Mouse (Mus musculus) neural tube, embryonic 13.5 days (tissue): Measurements from ENCODE around the gene Vmn2r22. TPM values are rescaled to one million over a fixed set of nuclear protein-coding genes. Genes with fewer than 3 reads are reported as not detected.
"Not testable (repeated sequence)": the region's sequence is repeated elsewhere in the genome, so short reads cannot be mapped to it uniquely, and the experiment has no call there.

Experiments used
- ATAC-seq: fragments of 200-750 bp; cut with Nextera tagmentation; 2 replicates; pipeline ENCODE4 v1.8.0; 2017; ENCODE audit warnings: low read depth, mild to moderate bottlenecking, moderate TSS enrichment, moderate library complexity
- H3K27ac ChIP-seq: fragments of 300-500 bp; sonication (generic); replicated peaks from 2 replicates; pipeline ENCODE4 v1.5.1; 2015; ENCODE audit warnings: moderate library complexity, mild to moderate bottlenecking, inconsistent platforms
- H3K27me3 ChIP-seq: fragments of 300-500 bp; sonication (generic); 2 replicates; pipeline ENCODE4 v1.6.1; 2015; ENCODE audit warnings: mild to moderate bottlenecking, inconsistent platforms
- H3K36me3 ChIP-seq: fragments of 300-500 bp; sonication (generic); 2 replicates; pipeline ENCODE4 v1.6.1; 2015; ENCODE audit warnings: mild to moderate bottlenecking, inconsistent platforms
- H3K4me1 ChIP-seq: fragments of 300-500 bp; sonication (generic); replicated peaks from 2 replicates; pipeline ENCODE4 v1.6.1; 2015; ENCODE audit warnings: inconsistent platforms
- H3K4me2 ChIP-seq: fragments of 300-500 bp; sonication (generic); 2 replicates; pipeline ENCODE4 v1.6.1; 2015; ENCODE audit warnings: inconsistent platforms, mild to moderate bottlenecking, moderate library complexity
- H3K4me3 ChIP-seq: fragments of 300-500 bp; sonication (generic); 2 replicates; pipeline ENCODE4 v1.5.1; 2015; ENCODE audit warnings: mild to moderate bottlenecking, inconsistent platforms
- H3K9ac ChIP-seq: fragments of 300-500 bp; sonication (generic); 2 replicates; pipeline ENCODE4 v1.6.1; 2015; ENCODE audit warnings: moderate library complexity, mild to moderate bottlenecking, inconsistent platforms
- H3K9me3 ChIP-seq: fragments of 300-500 bp; sonication (generic); 2 replicates; pipeline ENCODE4 v1.6.1; 2016; ENCODE audit warnings: inconsistent platforms
- WGBS: fragments of 180-500 bp; shearing (Covaris S2); methylation state at CpG from one replicate; pipeline ENCODE4 v1.1.7; 2015; 5-methylcytosine and 5-hydroxymethylcytosine counted together
- polyA plus RNA-seq: library from polyadenylated mRNA; unstranded; fragments of >200 nt; fragmentation: Nextera tagmentation; extraction: Ambion mirVana; gene quantifications from 2 replicates; pipeline ENCODE4 v1.2.1, GENCODE M21; 2015

Gene Vmn2r22
- not detected in 2 replicates for polyA plus RNA-seq

DNA sequence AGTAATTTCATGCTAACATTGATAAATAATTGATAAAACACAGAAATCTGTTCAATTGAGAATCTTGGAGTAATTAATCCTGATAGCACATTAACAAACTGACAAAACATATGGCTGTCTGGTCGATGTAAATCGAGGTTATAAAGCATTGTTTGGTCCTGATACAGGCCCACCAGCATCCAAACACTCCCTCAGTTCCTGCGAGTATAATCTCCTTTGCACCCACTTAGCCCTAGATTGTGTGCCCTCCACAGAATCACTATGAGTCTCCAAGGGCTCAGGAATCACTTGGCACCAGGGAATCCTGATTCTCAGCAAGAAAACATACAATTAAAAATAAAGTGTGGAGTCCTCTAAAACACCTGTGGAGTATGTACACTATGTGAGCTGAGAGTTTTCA is at the start of gene Vmn2r22:
Gene Vmn2r22, minus strand, starts transcription at position 101 of the 400 bp plus-strand sequence.
- not testable (repeated sequence) for H3K9me3 ChIP-seq, H3K4me2 ChIP-seq, H3K36me3 ChIP-seq, H3K4me3 ChIP-seq, H3K27me3 ChIP-seq, H3K27ac ChIP-seq, ATAC-seq, H3K4me1 ChIP-seq, H3K9ac ChIP-seq
- WGBS, result 73% methylated on average over 3 of the region's 3 CpGs

- Histone ChIP-seq H3K4me3 (no peak overlapping the region), H3K9me3 (no peaks in the 10 kb centered on the region), H3K36me3 (no peaks in the 10 kb centered on the region), H3K27ac (no peak overlapping the region), H3K9ac (no peak overlapping the region), H3K27me3 (no peaks in the 10 kb centered on the region), H3K4me2 (no peak overlapping the region), H3K4me1 (peaks cover 12% of the 10 kb centered on the region; the same call in 1 of the 2 replicates)
- ATAC-seq, result peak; percentile 36; the same call in 1 of the 2 replicates
Measured at GRCm38 (mm10) chr6:123697213-123697612, 46.7 kb upstream of the Vmn2r22 start.

DNA sequence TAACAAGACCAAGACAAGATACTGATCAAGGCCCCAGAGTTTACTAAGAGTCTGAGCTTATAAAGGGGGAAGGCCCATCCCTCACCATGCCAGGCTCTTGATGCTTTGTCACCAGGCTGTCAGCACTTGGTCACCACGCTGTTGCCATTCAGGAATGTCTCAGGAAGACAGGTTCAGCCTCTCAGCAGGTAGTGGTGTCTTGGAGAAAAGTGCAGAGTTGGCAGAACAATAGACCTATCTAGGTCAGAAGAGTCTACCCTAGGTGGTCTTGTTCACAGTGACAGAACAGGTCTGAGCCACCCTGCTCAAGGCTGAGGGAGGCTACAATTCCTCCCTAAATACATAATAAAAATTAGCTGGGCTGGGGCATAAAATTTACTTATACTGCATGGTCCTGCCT is 46.1 kb upstream of the Vmn2r22 start:
- H3K4me3 ChIP-seq, H3K4me2 ChIP-seq, H3K27me3 ChIP-seq, H3K9ac ChIP-seq, H3K36me3 ChIP-seq, H3K9me3 ChIP-seq, H3K27ac ChIP-seq, ATAC-seq: not testable (repeated sequence)
- peaks cover 12% of the 10 kb centered on the region; the same call in 1 of the 2 replicates for H3K4me1 ChIP-seq
- WGBS, result 21% methylated on average over 1 of the region's 1 CpGs

- H3K4me1 ChIP-seq, result no peaks in the 10 kb centered on the region
- H3K27ac ChIP-seq, result no peak overlapping the region
- no peaks in the 10 kb centered on the region for H3K9me3 ChIP-seq
- H3K4me2 ChIP-seq, result no peak overlapping the region
- H3K4me3 ChIP-seq, result no peak overlapping the region
- no peaks in the 10 kb centered on the region for H3K36me3 ChIP-seq
- WGBS, result 66% methylated on average over 6 of the region's 6 CpGs
- no peaks in the 10 kb centered on the region for H3K27me3 ChIP-seq
- H3K9ac ChIP-seq, result no peak overlapping the region
- no peak for ATAC-seq
Measured at GRCm38 (mm10) chr6:123657040-123657439, 6.5 kb upstream of the Vmn2r22 start.

DNA sequence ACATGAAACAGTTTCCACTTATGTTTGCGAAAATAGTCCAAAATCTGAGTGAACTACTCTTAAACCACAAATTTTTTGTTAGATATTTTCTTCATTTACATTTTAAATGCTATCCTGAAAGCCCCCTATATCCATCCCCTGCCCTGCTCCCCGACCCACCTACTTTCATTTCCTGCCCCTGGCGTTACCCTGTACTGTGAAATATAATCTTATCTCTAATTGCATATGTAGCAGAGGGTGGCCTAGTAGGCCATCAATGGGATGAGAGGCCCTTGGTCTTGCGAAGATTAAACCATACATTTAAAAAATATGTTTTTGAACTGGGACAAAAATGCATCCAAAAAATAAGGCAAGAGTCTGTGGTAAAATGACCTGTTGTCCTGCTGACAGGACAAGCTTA is 11.1 kb downstream of the Vmn2r22 start:
- H3K27ac ChIP-seq, H3K36me3 ChIP-seq, H3K9me3 ChIP-seq, H3K9ac ChIP-seq, H3K27me3 ChIP-seq, H3K4me3 ChIP-seq, ATAC-seq, H3K4me2 ChIP-seq, H3K4me1 ChIP-seq: not testable (repeated sequence)
- 84% methylated on average over 4 of the region's 4 CpGs for WGBS

GRCm38 (mm10) chr6:123623784-123624183 is 26.7 kb downstream of the Vmn2r22 start:
- no CpG with 5 or more reads among the region's 2 CpGs for WGBS
- H3K36me3 ChIP-seq, H3K4me2 ChIP-seq, H3K27me3 ChIP-seq, H3K4me3 ChIP-seq, H3K9me3 ChIP-seq, H3K9ac ChIP-seq, ATAC-seq, H3K4me1 ChIP-seq, H3K27ac ChIP-seq: not testable (repeated sequence)

DNA sequence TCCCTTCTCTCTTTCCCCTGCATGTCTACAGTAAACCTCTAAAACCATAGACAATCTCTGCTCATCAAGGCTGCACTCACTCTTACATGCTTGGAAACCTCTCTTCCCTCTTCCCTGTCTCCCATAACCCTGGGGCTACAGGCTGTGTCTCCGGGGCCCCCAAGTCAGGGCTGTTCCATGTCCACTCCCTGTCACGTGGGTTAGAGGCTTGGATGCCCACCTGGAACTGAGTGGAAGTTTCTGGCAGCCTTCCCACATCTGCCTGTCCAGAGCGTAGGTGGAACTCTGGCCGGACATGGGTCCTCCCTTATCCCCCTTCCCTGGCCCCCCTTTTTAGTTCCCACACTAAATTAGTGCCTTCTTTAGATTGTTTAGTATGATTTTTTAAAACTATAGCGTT is 62.2 kb downstream of the Vmn2r22 start:
- not testable (repeated sequence) for H3K4me3 ChIP-seq, H3K27ac ChIP-seq, H3K4me2 ChIP-seq, H3K36me3 ChIP-seq, H3K9ac ChIP-seq, ATAC-seq, H3K27me3 ChIP-seq, H3K4me1 ChIP-seq, H3K9me3 ChIP-seq
- WGBS, result no CpG with 5 or more reads among the region's 5 CpGs

- not testable (repeated sequence) for H3K27ac ChIP-seq, H3K9me3 ChIP-seq
- no CpG with 5 or more reads among the region's 2 CpGs for WGBS
Measured at GRCm38 (mm10) chr6:123587796-123588328, 62.7 kb downstream of the Vmn2r22 start.

GRCm38 (mm10) chr6:123583988-123584387 is 66.5 kb downstream of the Vmn2r22 start:
- H3K27me3 ChIP-seq, H3K36me3 ChIP-seq, ATAC-seq, H3K4me3 ChIP-seq, H3K27ac ChIP-seq, H3K9ac ChIP-seq, H3K4me1 ChIP-seq, H3K9me3 ChIP-seq, H3K4me2 ChIP-seq: not testable (repeated sequence)
- no CpG with 5 or more reads among the region's 1 CpGs for WGBS

More at GRCm38 (mm10) chr6:123587796-123588328, 62.7 kb downstream of the Vmn2r22 start:
- not testable (repeated sequence) for H3K4me3 ChIP-seq, H3K4me1 ChIP-seq, H3K27me3 ChIP-seq, H3K36me3 ChIP-seq, H3K9ac ChIP-seq, ATAC-seq, H3K4me2 ChIP-seq

- H3K36me3 ChIP-seq, H3K4me3 ChIP-seq, H3K9ac ChIP-seq, H3K4me1 ChIP-seq, H3K27ac ChIP-seq, H3K9me3 ChIP-seq, ATAC-seq, H3K4me2 ChIP-seq, H3K27me3 ChIP-seq: not testable (repeated sequence)
- WGBS, result no CpG with 5 or more reads among the region's 2 CpGs
Measured at GRCm38 (mm10) chr6:123574698-123575097, 75.8 kb downstream of the Vmn2r22 start.

Other genes starting within 250 kb of the Vmn2r22 start
- not detected in 2 replicates for gene Vmn2r20, start 232.6 kb downstream of the Vmn2r22 start, polyA plus RNA-seq
- gene Vmn2r21, start 117.3 kb downstream of the Vmn2r22 start, polyA plus RNA-seq, result not detected in 2 replicates
- gene Vmn2r23, start 51.9 kb upstream of the Vmn2r22 start, polyA plus RNA-seq, result not detected in 2 replicates
- gene Vmn2r24, start 128.2 kb upstream of the Vmn2r22 start, polyA plus RNA-seq, result not detected in 2 replicates
- not detected in 2 replicates for gene Vmn2r25, start 202.7 kb upstream of the Vmn2r22 start, polyA plus RNA-seq